Mouse (Mus musculus) ovary, postnatal 10 days (tissue): Measurements from ENCODE around the gene Gja5.
"Not testable (repeated sequence)": the region's sequence is repeated elsewhere in the genome, so short reads cannot be mapped to it uniquely, and the experiment has no call there.

ENCODE experiments used
- DNase-seq: peaks from one replicate; pipeline ENCODE4 v3.0.0; 2022; ENCODE audit warnings: low spot score

Gja5 gene

DNA sequence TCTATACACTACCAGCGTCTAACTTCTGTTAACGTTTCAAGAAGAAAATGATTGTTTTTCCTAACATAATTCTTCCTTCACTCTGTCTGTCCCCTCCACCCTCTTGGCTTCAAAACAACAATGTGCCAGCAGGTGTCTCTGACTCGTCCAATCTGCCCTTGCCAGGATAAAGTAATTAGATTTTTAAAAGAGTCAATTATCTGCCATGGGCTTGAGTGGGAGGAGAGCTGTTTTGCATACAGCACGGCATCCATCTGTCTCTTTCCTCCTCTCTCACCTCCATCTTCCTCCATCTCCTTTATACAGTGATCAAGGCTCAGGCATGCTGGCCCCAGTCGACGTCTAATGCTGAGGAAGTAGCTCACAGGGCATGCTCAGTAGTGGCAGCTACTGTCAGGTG is 132.6 kb downstream of the Gja5 start:
- DNase-seq: no peak

DNA sequence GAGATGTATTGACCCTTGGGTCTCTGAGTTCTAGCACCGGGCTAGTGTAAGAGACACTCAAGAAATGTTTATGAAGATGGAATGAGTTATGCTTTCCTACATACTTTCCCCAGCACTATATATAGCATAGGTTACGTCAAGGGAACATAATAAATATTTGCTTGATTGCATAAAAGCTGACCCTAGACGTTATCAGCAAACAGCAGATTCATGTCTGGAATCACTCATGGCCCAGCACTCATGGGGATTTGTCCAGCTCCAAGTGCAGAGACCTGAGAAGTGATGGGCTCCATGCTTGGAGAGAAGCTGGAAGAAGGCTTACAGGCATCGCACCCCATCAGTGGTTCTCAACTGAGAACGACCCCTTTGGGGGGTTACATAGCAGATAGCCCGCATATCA is 135.2 kb downstream of the Gja5 start:
- no peak for DNase-seq

DNA sequence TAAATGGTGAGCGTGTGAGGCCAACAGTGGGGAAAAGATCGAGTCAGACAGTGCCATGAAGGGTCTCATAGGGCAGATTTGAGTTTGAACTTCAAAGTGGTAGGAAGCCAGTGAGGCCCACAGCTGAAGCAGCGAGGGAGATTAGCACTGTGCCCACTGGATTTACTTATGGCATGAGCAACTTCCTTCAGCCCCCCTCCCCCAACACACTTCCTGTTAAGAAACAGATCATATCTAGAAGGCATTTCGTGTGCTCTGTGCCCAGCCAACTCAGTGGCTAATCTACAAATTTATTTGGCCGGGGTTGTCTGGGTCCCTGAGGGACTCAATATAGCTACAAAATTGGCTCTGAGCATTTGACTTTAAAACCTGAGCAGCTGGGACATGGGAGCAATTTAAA is 139.7 kb downstream of the Gja5 start:
- no peak for DNase-seq

DNA sequence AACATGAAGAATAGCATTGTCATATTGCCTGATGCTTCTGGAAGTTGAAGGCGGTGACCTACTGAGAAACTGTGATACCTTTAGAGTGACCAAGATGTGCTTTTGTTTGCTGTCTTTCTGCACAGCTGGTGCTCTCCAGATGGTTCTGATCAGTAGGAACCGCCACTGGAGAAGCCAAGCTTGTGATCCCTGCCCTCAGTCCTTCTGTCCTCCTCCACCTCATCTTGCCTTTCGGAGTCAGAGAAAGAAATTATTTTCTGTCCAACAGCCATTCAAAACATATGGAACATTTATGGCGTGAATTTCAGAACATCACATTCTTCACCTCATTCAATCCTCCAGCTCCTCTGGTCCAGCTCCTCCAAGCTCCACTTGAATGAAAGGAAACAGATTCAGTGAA is 143.3 kb downstream of the Gja5 start:
- DNase-seq: no peak

DNA sequence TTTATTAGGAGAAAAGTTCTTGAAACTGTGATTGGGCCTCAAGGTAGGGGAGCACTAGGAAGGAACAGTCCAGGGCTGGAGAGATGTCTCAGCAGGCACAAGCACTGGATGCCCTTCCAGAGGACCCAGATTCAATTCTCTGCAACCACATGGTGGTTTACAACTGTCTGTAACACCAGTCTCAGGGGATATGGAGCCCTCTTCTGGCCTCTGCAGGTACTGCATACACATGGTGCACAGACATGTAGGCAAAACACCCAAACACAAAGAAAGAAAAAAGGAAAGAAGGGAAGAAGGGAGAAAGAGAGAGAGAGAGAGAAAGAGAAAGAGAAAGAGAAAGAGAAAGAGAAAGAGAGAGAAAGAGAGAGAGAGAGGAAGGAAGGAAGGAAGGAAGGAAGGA is 143.9 kb downstream of the Gja5 start:
- DNase-seq: no peak

DNA sequence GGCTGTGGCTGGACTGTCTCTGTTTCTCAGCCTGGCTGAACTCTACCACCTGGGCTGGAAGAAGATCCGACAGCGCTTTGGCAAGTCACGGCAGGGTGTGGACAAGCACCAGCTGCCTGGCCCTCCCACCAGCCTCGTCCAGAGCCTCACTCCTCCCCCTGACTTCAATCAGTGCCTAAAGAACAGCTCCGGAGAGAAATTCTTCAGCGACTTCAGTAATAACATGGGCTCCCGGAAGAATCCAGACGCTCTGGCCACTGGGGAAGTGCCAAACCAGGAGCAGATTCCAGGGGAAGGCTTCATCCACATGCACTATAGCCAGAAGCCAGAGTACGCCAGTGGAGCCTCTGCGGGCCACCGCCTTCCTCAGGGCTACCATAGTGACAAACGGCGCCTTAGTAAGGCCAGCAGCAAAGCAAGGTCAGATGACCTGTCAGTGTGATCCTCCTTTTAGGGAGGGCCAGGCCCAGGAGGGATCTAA is 146.8 kb downstream of the Gja5 start:
- DNase-seq: no peak

DNA sequence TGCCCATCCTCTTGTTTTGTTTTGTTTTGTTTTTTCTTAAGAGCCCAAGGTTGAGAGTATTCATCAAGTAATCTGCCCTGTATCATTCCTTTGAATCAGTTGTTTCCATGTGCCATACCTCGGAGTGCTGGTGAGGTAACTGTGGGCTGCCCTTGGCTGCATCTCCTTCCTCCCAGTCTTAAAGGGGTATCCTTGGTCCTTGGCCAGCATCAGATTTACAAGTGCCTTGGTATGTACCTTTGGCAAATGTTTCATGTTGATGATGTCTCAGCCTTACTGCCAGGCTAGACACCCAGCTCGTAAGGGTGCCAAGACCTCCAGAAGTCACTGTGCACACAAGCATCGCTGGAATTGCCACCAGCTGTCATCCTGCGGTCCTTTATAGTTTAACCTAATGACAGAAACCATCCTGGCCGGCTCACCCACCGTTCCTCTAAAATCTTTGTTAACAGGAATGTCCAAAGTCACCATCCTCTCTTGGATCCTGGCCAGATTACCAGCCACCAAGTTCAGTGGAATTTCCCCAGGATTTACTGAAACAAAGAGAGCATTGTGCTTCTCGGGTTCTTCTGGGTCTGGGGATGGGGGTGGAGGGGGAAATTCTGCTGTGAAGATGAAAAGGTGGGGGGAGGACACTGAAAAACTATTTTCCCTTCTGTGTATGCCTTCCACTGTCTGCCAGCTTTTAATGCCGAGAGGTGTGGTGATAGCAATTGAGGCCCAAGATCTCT is 147.7 kb downstream of the Gja5 start:
- no peak for DNase-seq

DNA sequence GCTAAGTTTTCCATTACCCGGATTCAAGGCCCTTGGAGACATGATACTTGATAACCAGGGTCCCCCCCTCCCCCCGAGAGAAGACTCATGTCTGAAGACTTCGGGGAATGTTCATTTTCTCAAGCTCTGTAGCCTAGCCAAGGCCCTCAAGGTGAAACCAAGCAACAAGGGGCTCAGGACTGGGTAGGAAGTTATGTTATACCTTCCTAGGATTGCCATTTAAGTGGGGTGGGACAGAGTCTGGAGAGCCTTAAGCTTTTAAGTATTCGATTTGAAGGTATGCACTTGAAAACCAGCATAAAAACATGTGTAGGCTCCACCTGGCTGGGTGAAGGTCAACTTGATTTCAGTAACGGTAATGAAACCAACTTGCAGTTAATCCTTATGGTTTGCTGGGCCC is 154.2 kb downstream of the Gja5 start:
- DNase-seq: no peak

DNA sequence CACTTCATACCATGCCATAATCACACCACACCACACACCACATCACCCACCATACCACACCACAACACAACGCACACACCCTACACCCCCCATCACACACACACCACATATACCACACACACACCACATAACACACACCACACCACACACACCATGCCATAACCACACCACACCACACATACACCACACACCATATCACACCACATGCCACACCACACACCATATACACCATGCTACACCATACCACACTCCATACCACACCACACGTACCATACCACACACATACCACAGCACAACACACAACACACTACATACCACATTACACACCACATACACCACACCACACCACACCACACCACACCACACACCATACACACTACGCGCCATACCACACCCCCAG is 155.6 kb downstream of the Gja5 start:
- DNase-seq: no peak

DNA sequence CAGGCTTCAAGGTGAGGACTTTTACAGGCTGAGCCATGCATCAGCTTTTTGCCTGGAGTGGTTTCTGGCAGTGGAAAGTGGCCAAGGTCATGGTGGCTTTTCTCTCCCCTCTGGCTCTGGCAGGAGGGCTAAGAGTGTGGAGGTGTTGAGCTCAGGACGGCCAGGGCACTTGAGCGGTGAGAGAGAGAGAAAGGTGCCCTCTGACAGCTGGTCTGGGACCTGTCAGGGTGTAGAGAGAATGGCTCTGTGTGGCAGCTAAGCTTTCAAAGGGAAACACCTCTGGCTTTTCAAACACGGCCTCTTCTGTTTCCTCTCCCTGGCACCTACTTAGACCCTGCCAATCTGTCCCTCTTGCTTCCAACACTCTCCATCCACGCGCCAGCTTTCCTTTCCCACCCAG is 158.3 kb downstream of the Gja5 start:
- DNase-seq: no peak

DNA sequence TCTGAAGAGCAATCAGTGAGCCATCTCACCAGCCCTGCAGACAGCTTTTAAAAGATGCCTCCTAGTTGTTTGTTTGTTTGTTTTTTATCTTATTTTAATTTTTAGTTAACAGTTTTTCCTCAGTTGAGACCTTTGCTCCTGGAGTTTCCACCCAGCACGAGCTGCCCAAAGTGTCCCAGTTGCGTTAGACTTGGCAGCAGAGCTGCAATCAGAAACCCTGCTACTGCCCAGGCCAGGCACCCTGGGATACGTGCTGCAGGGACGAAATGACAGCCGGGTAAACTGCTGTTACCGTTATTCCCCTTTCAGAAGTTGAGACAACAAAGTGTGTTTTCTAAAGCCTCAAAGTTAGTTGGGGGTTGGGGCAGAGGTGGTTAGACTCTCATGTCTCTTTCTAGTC is 159.6 kb downstream of the Gja5 start:
- DNase-seq: no peak

DNA sequence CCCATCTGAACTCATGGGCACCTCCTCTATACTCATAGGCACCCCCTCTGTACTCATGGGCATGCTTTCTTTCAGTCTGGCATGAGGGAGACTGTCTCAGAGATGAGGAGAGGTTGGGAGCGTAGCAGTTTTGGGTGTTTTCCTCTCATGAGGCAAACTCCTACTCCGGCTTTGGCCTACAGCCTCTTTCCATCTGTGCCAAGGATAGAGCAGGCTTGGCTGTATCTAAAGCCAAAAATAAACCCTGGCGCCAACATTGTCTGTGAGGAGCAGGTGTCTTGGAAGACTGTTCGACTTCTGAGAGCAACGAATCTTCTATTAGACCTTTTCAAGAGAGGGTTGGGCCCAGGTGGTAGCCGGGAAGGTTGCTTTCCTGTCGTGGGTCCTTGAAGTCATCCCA is 165.1 kb downstream of the Gja5 start:
- not testable (repeated sequence) for DNase-seq

DNA sequence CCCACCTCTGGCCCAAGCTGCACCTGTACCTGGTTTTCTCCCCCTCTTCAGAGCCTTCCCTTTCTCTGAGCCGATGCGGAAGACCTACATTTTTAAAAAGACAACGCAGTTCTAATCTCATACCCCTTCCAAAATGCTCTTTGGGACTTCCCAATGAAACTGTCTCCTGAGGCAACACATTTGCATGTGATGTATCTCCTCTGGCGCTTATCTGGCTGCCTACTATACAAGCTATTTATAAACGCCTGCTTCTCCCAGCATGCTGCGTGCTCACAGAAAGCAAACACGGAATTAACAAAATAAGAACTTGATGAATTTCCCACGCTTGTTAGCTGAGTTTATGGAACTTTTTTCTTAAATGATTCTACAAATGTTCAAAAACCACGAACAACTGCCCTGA is 167.4 kb downstream of the Gja5 start:
- not testable (repeated sequence) for DNase-seq

DNA sequence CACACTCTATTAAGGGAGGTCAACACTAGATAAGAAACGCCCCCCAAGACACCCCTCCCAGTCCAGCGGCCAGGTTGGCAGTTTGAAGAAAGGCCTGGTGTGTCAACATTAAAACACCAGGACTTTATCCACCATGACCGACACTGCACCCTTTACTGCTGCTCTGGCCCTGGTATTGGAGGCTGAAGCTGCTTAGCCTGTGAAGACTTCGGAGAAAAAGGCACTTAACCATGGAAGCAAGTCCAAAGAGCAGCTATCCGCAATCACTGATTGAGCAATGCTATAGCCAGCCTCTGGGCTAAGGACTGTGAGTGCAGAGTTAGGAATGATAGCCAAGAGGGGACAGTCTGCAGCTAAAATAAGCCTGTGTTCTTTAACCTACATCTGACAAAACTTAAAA is 167.9 kb downstream of the Gja5 start:
- not testable (repeated sequence) for DNase-seq

DNA sequence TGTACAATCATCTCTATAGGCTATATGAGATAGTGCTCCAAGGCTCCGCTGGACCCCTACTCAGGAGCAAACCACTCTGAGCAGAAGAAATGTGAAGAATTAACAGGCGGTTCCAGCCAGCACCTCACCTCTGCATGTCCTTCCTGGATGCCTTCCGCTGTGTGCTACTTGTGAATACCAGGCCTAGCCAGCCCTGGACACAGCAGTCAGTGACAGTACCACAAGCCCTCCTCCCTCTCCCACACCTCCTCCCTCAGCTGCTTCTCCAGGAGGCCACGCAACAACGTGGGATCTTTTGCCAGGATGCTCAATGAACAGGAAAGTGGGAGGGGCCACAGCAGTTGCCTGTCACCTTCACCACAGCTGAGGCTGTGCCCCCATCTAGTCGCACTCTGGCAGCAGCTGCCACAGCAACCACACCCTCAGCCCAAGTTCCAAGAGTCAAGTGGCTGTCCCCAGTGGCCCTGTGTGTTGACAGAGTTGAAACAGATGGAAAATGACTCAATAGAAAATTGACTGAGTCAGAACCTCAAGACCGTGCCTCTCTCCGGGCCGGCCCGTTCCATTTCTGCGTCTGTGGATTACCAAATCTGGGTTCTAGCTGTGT is 171.4 kb downstream of the Gja5 start:
- DNase-seq: not testable (repeated sequence)

DNA sequence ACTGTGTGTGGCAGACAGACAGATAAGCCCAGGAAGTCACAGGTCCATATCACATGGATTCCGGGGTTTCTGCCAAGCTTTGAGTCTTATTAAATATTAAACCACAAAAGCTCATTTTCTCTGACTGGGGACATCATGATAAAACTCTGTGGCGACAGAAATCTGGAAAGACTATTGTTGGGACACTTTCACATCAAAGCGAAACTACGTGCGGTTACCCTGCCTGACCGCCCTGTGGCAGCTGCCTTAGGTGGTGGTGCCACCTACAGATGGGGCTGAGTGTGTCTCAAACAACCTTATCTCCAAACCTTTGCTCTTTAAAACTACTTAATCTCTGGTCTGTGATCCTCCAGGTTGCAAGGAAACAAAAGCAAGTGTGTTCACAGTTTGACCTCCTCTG is 171.9 kb downstream of the Gja5 start:
- no peak for DNase-seq

DNA sequence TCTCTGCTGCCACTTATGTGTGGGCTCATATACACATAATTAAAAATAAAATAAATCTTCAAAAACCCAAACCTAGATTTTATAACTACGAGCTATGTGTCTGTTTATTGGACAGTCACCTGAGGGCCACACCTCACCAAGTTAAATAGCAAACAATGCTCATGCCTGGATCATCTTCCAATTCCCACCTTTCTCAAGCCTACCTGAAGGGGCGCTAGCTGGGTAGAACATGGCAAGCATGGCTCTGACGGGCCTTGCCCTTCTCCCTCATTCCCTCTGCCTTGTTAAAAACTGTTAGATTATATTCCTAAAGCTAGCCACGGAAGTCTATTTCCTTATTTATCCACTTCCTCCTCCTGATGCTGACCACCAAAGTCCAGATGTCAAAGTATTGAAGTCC is 173.9 kb downstream of the Gja5 start:
- DNase-seq: no peak

DNA sequence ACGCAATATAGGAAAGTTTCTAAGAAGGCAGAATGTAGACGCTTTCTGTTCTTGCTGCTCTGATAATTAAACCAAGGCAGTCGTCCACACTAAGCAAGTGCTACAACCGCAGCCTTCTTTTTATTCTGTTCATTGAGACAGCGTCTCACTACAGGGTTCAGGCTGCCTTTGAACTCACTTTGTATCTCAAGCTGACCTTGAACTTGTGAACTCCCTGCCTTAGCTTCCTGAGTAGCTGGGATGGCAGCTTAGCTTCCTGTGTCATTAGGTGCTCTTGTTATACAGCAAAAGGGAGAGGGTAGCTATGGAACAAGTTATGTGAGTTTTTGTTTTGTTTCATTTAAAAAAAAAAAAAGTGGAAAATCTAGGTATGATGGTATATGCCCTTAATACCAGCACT is 177.7 kb downstream of the Gja5 start:
- no peak for DNase-seq

DNA sequence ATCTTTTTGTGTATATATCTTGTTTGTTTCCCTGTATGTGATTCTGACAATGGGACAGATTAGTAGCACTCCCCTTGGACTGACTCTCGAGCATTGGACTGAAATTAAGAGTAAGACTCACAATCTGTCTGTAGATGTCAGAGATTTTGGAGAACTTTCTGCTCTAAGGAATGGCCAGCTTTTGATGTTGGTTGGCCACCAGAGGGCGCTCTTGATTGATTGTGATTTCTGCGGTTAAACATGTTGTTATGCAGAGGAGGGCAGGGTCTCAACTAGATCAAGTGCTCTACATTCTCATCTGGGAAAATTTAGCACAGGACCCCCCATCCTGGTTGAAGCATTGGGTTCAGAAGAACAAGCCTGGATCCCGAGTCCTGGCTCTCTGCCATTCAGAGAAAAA is 182.8 kb downstream of the Gja5 start:
- DNase-seq: no peak

DNA sequence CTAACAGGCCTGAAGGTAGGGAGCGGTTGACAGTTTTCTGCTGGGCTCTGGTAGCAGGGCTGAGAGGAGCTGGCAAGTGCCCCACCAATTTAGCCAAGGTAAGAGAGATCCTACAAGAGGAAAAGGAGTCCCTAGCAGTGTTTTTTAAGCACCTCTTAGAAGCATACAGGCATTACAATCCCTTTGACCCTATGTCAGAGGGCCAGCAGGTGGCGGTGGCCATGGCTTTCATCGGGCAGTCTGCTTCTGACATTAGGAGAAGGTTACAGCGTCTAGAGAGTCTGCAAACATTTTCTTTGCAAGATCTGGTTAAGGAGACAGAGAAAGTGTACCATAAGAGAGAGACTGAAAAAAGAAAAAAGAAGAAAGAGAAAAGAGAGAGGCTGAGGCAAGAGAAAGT is 183.8 kb downstream of the Gja5 start:
- DNase-seq: not testable (repeated sequence)

DNA sequence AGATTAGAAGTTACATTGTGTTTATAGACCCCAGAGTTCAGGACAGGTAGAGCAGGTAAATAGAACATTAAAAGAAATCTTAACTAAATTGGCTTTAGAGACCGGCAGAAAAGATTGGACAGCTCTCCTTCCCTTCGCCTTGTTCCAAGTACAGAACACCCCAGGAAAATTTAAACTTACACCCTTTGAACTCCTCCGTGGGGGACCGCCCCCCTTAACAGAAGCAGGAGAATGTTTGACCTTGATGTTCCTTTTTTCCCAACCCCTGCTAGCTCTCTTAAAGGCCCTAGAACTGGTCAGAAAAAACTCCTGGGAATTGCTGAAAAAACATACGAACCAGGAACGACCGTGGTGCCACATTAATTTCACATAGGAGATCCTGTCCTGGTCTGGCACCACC is 187.5 kb downstream of the Gja5 start:
- DNase-seq: not testable (repeated sequence)

DNA sequence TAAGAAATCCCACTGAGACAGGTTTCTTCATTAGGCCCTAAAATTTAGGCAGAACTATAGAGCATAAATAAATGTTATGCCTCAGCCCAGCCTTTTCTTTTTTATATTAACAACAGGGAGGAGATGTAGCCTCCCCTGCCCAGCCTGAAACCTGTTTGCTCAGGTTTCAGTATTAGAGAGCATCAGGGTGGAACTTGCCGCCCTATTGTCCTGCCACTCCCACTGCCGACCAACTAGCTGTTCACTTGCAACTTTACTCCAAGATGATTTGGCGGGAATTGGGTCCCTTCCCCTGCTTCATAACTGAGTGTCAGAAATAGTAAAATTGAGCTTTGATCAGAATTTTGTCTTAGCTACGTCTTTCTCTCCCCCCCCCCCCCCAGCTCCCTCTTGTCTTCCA is 192.2 kb downstream of the Gja5 start:
- DNase-seq: not testable (repeated sequence)

DNA sequence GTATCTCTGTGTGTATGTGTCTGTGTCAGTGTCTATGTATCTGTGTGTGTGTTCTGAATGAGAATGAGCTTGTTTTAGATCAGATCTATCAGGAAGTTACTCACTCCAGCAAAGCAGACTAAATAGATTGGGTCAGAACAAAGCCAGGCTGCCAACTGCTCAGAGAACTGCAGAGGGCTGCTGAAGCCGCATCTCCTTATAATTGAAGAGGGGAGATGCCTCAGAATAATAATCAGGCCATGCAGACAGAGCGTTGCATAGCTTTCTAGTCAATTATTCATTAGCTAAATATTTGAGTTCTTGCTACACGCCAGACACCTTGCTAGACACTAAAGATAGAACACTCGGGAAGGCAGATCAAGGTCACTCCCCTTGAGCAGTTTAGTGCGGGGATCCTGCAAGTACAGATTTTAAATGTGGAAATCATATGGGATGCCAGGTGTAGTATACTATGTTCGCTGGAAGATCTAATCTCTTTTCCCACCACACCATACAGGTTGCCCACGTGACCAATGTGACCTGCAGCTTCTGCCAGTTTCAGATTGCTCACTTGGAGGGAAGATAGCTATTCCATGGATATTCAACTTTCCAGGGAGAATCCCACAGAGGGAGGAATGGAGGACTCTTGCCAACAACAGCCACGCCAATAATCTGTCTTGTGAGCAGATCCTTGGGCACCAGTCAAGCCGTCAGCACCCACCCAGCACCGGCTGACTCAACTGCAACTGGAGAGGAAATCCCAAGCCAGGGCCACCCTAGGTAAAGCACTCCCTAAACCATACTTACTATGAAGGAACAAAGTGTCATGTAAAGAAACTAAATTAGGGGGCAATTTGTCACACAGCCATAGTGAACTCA is 196.5 kb downstream of the Gja5 start:
- no peak for DNase-seq
